Mouse (Mus musculus): ENCODE results near the gene Gm5136. TPM values are rescaled to one million over a fixed set of nuclear protein-coding genes. Genes with fewer than 3 reads are reported as not detected.

Gene Gm5136
- polyA plus RNA-seq, 1 experiment from 2014 or later, result not detected

DNA sequence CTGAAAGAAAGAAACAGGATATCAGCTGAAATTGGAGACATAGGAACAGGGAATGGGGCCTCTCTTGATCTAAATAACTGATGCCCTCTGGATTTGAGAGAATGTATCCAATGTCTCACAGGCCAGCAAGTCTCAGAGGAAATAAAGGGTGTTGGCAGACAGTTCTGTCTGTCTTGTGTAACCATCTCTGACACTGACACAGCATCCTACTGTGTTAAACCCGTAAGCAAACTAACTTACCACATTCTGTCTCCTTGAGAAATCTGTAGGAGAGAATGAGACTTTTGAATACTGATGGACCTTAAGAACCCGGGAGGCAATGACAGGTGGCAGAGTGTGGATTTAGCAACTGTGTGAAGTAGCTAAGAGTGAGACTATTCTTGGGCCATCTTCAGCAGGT, 41.7 kb downstream of the Gm5136 start:
- ATAC-seq (ENCODE audit: insufficient number of reproducible peaks, low FRiP score, low TSS enrichment, low read depth) (no peak), DNase-seq (ENCODE audit: low spot score) (no peak)
- Histone ChIP-seq H3K9me3 (ENCODE audit: control insufficient read depth, low read length) (no peaks in the 10 kb centered on the region), H3K4me3 (ENCODE audit: low read depth, low read length) (no peak overlapping the region), H3K4me1 (ENCODE audit: control insufficient read depth, insufficient read depth, low read length) (no peaks in the 10 kb centered on the region), H3K4me2 (ENCODE audit: low read depth, severe bottlenecking) (no peak overlapping the region), H3K27ac (replicated peaks; ENCODE audit: low read depth, low read length) (no peak overlapping the region), H3K27me3 (ENCODE audit: control insufficient read depth, insufficient read depth, low read length) (no peaks in the 10 kb centered on the region), H3K36me3 (ENCODE audit: control insufficient read depth, insufficient read depth, low read length) (no peaks in the 10 kb centered on the region), H3K9ac (ENCODE audit: low read length) (no peak overlapping the region)
- 85% methylated on average over 2 of the region's 2 CpGs for WGBS

DNA sequence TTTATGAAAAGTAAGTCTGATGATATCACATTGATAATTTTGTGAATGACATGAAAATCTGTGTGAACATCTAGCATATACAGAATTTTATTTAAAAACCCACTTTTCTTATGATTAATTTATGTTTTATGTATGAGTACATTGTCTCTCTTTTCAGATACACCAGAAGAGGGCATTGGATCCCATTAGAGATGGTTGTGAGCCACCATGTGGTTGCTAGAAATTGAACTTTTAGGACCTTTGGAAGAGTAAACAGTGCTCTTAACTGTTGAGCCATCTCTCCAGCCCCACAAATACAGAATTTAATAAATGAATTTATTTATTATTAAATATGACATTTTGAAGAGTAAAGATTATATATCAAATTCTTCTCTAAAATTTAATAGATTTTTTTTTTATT, 42.3 kb downstream of the Gm5136 start:
- H3K27ac ChIP-seq (replicated peaks; ENCODE audit: low read depth, low read length), result no peak overlapping the region
- no peak overlapping the region for H3K4me2 ChIP-seq (ENCODE audit: low read depth, severe bottlenecking)
- no peak overlapping the region for H3K4me3 ChIP-seq (ENCODE audit: low read depth, low read length)
- no peaks in the 10 kb centered on the region for H3K9me3 ChIP-seq (ENCODE audit: control insufficient read depth, low read length)
- DNase-seq (ENCODE audit: low spot score) (no peak), ATAC-seq (ENCODE audit: insufficient number of reproducible peaks, low FRiP score, low TSS enrichment, low read depth) (no peak)
- no peaks in the 10 kb centered on the region for H3K27me3 ChIP-seq (ENCODE audit: control insufficient read depth, insufficient read depth, low read length)
- H3K36me3 ChIP-seq (ENCODE audit: control insufficient read depth, insufficient read depth, low read length), result no peaks in the 10 kb centered on the region
- H3K4me1 ChIP-seq (ENCODE audit: control insufficient read depth, insufficient read depth, low read length), result no peaks in the 10 kb centered on the region
- H3K9ac ChIP-seq (ENCODE audit: low read length), result no peak overlapping the region

DNA sequence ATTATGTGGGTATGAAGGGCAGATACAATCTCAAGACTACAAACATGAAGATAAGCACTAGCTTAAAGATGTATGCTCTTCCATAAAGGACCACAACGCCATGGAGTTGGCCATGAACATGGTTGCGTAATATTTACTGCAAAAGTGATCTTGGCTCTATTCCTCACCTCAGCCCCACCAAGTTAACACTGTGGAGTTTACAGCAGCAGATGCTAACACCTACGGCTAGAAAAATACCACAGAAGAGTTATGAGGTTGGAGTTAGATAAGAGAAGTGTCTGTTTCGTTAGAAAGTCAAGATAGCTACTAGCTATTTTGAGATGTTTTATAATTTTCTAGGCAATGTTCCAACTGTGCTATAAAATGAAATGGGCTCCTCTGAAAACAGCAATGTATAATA, 43.1 kb downstream of the Gm5136 start:
- Histone ChIP-seq H3K4me3 (ENCODE audit: low read depth, low read length) (no peak overlapping the region), H3K36me3 (ENCODE audit: control insufficient read depth, insufficient read depth, low read length) (no peaks in the 10 kb centered on the region), H3K4me2 (ENCODE audit: low read depth, severe bottlenecking) (no peak overlapping the region), H3K4me1 (ENCODE audit: control insufficient read depth, insufficient read depth, low read length) (no peaks in the 10 kb centered on the region), H3K9me3 (ENCODE audit: control insufficient read depth, low read length) (no peaks in the 10 kb centered on the region), H3K27me3 (ENCODE audit: control insufficient read depth, insufficient read depth, low read length) (no peaks in the 10 kb centered on the region), H3K27ac (replicated peaks; ENCODE audit: low read depth, low read length) (no peak overlapping the region), H3K9ac (ENCODE audit: low read length) (no peak overlapping the region)
- 84% methylated on average over 4 of the region's 4 CpGs for WGBS
- DNase-seq (ENCODE audit: low spot score), result no peak
- no peak for ATAC-seq (ENCODE audit: insufficient number of reproducible peaks, low FRiP score, low TSS enrichment, low read depth)

DNA sequence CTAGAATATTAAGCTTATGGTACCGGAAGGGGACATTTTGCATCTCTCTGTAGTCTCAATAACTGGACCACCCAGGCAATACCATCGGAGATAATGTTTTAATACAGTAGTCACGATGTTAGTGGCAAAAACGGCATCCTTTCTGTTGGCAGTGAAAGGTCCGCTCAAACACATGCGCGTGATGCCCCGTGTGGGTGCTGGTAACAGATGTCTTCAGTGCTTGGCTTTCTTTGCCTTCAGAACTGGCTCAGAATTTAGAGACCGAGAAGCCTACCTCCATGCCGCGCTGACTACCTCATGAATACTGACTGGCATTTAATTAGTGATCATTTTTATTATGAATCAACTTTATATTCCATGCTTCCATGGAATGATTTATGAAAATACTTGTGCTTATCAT, 44.9 kb downstream of the Gm5136 start:
- Histone ChIP-seq H3K4me2 (ENCODE audit: low read depth, severe bottlenecking) (no peak overlapping the region), H3K27me3 (ENCODE audit: control insufficient read depth, insufficient read depth, low read length) (no peaks in the 10 kb centered on the region), H3K27ac (replicated peaks; ENCODE audit: low read depth, low read length) (no peak overlapping the region), H3K9me3 (ENCODE audit: control insufficient read depth, low read length) (no peaks in the 10 kb centered on the region), H3K4me3 (ENCODE audit: low read depth, low read length) (no peak overlapping the region), H3K9ac (ENCODE audit: low read length) (no peak overlapping the region), H3K36me3 (ENCODE audit: control insufficient read depth, insufficient read depth, low read length) (no peaks in the 10 kb centered on the region), H3K4me1 (ENCODE audit: control insufficient read depth, insufficient read depth, low read length) (no peaks in the 10 kb centered on the region)
- WGBS, result 94% methylated on average over 11 of the region's 11 CpGs
- DNase-seq (ENCODE audit: low spot score) (no peak), ATAC-seq (ENCODE audit: insufficient number of reproducible peaks, low FRiP score, low TSS enrichment, low read depth) (no peak)

DNA sequence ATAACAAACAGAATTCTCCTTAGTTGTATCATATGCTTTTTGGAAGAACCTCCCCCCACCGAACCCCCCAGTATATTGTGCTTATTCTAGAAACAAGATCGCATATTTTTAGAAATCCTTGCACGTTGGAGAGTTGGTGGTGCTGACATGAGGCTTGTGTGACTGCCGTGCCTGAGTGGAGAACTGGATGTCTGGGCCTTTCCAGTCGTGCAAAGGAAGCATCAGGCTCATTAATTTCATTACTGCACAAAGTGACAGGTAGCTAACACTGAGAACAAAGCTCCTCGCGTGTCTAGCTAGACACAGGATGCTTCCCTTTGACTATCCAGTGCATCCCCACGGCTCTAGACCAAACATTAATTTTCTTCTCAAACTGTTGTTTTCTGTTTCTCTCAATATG, 47.1 kb downstream of the Gm5136 start:
- no peaks in the 10 kb centered on the region for H3K9me3 ChIP-seq (ENCODE audit: control insufficient read depth, low read length)
- H3K27ac ChIP-seq (replicated peaks; ENCODE audit: low read depth, low read length), result no peak overlapping the region
- 83% methylated on average over 8 of the region's 8 CpGs for WGBS
- no peak for ATAC-seq (ENCODE audit: insufficient number of reproducible peaks, low FRiP score, low TSS enrichment, low read depth)
- DNase-seq (ENCODE audit: low spot score), result no peak
- H3K4me1 ChIP-seq (ENCODE audit: control insufficient read depth, insufficient read depth, low read length), result no peaks in the 10 kb centered on the region
- H3K27me3 ChIP-seq (ENCODE audit: control insufficient read depth, insufficient read depth, low read length), result no peaks in the 10 kb centered on the region
- H3K9ac ChIP-seq (ENCODE audit: low read length), result no peak overlapping the region
- no peak overlapping the region for H3K4me2 ChIP-seq (ENCODE audit: low read depth, severe bottlenecking)
- no peaks in the 10 kb centered on the region for H3K36me3 ChIP-seq (ENCODE audit: control insufficient read depth, insufficient read depth, low read length)
- H3K4me3 ChIP-seq (ENCODE audit: low read depth, low read length), result no peak overlapping the region

DNA sequence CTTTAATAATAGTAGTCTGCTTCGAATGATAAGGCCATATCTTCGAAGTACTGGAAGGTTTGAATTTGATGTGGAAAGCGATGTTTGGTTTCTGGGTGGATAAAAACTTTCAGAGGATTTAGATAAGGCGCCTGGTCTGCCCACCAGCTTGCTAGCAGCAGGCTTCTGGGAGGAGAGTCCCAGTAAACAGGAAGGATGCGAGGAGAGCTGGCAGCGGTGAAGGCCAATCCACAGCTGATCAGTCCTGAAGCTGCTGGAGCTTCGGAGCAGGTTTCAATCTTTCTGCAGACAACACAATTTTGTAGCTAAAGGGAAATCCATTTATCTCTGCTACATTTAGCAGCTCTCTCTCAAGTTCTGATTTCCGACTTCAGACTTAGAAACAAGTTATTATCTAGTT, 47.9 kb downstream of the Gm5136 start:
- Histone ChIP-seq H3K27me3 (ENCODE audit: control insufficient read depth, insufficient read depth, low read length) (no peaks in the 10 kb centered on the region), H3K9me3 (ENCODE audit: control insufficient read depth, low read length) (no peaks in the 10 kb centered on the region), H3K36me3 (ENCODE audit: control insufficient read depth, insufficient read depth, low read length) (no peaks in the 10 kb centered on the region), H3K9ac (ENCODE audit: low read length) (no peak overlapping the region), H3K4me3 (ENCODE audit: low read depth, low read length) (no peak overlapping the region), H3K4me1 (ENCODE audit: control insufficient read depth, insufficient read depth, low read length) (no peaks in the 10 kb centered on the region), H3K4me2 (ENCODE audit: low read depth, severe bottlenecking) (no peak overlapping the region), H3K27ac (replicated peaks; ENCODE audit: low read depth, low read length) (no peak overlapping the region)
- DNase-seq (ENCODE audit: low spot score), result no peak
- no peak for ATAC-seq (ENCODE audit: insufficient number of reproducible peaks, low FRiP score, low TSS enrichment, low read depth)
- WGBS, result 83% methylated on average over 8 of the region's 8 CpGs

DNA sequence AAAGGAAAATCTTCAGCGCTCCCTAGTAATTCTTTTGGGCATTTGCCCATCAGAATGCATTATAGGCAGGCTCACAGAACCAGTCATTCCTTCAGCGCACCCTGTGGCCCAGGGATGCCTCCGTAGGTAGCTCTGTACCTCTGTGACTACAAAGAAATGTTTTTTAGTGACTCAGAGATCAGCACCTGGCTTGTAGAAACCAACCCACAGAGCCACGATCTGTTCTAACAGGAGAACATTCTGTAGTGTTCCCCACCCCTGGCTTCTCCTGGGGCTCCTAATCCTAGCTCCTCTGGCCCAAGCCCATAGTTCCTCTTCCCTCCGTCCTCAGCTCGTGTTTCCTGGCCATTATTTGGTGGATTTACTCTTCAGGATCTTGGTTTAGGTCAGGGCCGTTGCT, 50.8 kb downstream of the Gm5136 start:
- ATAC-seq (ENCODE audit: insufficient number of reproducible peaks, low FRiP score, low TSS enrichment, low read depth) (no peak), DNase-seq (ENCODE audit: low spot score) (no peak)
- no peak overlapping the region for H3K4me3 ChIP-seq (ENCODE audit: low read depth, low read length)
- H3K36me3 ChIP-seq (ENCODE audit: control insufficient read depth, insufficient read depth, low read length), result no peaks in the 10 kb centered on the region
- no peaks in the 10 kb centered on the region for H3K27me3 ChIP-seq (ENCODE audit: control insufficient read depth, insufficient read depth, low read length)
- WGBS, result 70% methylated on average over 7 of the region's 7 CpGs
- H3K9ac ChIP-seq (ENCODE audit: low read length), result no peak overlapping the region
- no peak overlapping the region for H3K4me2 ChIP-seq (ENCODE audit: low read depth, severe bottlenecking)
- H3K27ac ChIP-seq (replicated peaks; ENCODE audit: low read depth, low read length), result no peak overlapping the region
- no peaks in the 10 kb centered on the region for H3K4me1 ChIP-seq (ENCODE audit: control insufficient read depth, insufficient read depth, low read length)
- no peaks in the 10 kb centered on the region for H3K9me3 ChIP-seq (ENCODE audit: control insufficient read depth, low read length)

Data from limb, embryonic 11.5 days (tissue).